Mouse (Mus musculus) kidney, adult 11 months (tissue): Measurements from ENCODE around the gene Ifrd2.
A peak's percentile ranks its signal among the peaks of the same experiment; 100 is the strongest.
"Not testable (repeated sequence)": the region's sequence is repeated elsewhere in the genome, so short reads cannot be mapped to it uniquely, and the experiment has no call there.

ENCODE experiments used
- DNase-seq: peaks from one replicate; pipeline ENCODE4 v3.0.0; 2022

The Ifrd2 gene

GRCm38 (mm10) chr9:107552690-107553393 is 34.6 kb upstream of the Ifrd2 start:
- no peak for DNase-seq

- DNase-seq: peak; percentile 63
Observed at GRCm38 (mm10) chr9:107553541-107554318, 33.7 kb upstream of the Ifrd2 start.

GRCm38 (mm10) chr9:107554319-107554825 is 33.1 kb upstream of the Ifrd2 start:
- peak; percentile 96 for DNase-seq

- peak; percentile 70 for DNase-seq
Observed at GRCm38 (mm10) chr9:107555031-107555457, 32.4 kb upstream of the Ifrd2 start.

- no peak for DNase-seq
Observed at GRCm38 (mm10) chr9:107555701-107556100, 31.7 kb upstream of the Ifrd2 start.

- no peak for DNase-seq
Observed at GRCm38 (mm10) chr9:107556346-107556745, 31.1 kb upstream of the Ifrd2 start.

- peak; percentile 97 for DNase-seq
Observed at GRCm38 (mm10) chr9:107563029-107563581, 24.3 kb upstream of the Ifrd2 start, which contains the start of gene Tusc2. Gene Tusc2, plus strand, starts transcription at chr9:107563255.

- not testable (repeated sequence) for DNase-seq
Observed at GRCm38 (mm10) chr9:107565556-107565955, 21.9 kb upstream of the Ifrd2 start.

GRCm38 (mm10) chr9:107566041-107566709 is 21.3 kb upstream of the Ifrd2 start:
- peak; percentile 90 for DNase-seq

- DNase-seq: peak; percentile 83
Observed at GRCm38 (mm10) chr9:107566855-107567254, 20.6 kb upstream of the Ifrd2 start.

GRCm38 (mm10) chr9:107567702-107568319 is 19.6 kb upstream of the Ifrd2 start, which contains the start of gene Hyal2:
Gene Hyal2, plus strand, starts transcription at chr9:107567945.
- DNase-seq: peak; percentile 90

- peak; percentile 90 for DNase-seq
Observed at GRCm38 (mm10) chr9:107568331-107569261, 18.8 kb upstream of the Ifrd2 start.

- no peak for DNase-seq
Observed at GRCm38 (mm10) chr9:107569270-107569669, 18.2 kb upstream of the Ifrd2 start.

- DNase-seq: no peak
Observed at GRCm38 (mm10) chr9:107570016-107570415, 17.4 kb upstream of the Ifrd2 start.

- DNase-seq: no peak
Observed at GRCm38 (mm10) chr9:107570845-107571244, 16.6 kb upstream of the Ifrd2 start.

GRCm38 (mm10) chr9:107571534-107572326 is 15.7 kb upstream of the Ifrd2 start:
- peak; percentile 60 for DNase-seq

- no peak for DNase-seq
Observed at GRCm38 (mm10) chr9:107572327-107572662, 15.1 kb upstream of the Ifrd2 start.

GRCm38 (mm10) chr9:107573774-107574173 is 13.7 kb upstream of the Ifrd2 start:
- not testable (repeated sequence) for DNase-seq

- DNase-seq: peak; percentile 63
Observed at GRCm38 (mm10) chr9:107575579-107576356, 11.7 kb upstream of the Ifrd2 start.
